Mouse (Mus musculus) adipocyte (in vitro differentiated cells): ENCODE results near the gene Lpp.

Experiments used
- DNase-seq: peaks from one replicate; pipeline ENCODE4 v3.0.0-alpha.2; 2016; ENCODE audit warnings: low spot score

Lpp gene

DNA sequence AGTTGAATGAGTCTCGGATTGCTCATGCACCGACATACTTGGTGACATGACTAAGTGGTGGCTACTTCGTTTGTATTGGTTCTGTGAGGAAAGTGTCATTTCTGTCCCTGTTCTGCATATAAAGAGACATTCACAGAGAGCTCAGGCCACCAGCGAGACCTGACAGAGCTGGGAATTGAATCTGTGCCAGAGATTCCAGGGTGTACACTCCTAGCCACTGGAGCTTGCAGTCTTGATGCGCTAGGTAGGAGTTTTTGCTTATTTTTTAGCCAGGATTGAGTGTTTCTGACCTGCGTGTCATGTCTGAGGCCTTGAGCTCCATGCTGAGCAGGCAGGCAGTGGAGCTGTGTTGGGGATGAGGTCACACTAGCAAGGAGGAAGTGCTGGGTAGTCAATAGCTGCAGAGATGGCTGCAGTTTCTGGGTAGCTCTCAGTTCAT lies 41.8 kb downstream of the Lpp start:
- DNase-seq: peak; percentile 52

DNA sequence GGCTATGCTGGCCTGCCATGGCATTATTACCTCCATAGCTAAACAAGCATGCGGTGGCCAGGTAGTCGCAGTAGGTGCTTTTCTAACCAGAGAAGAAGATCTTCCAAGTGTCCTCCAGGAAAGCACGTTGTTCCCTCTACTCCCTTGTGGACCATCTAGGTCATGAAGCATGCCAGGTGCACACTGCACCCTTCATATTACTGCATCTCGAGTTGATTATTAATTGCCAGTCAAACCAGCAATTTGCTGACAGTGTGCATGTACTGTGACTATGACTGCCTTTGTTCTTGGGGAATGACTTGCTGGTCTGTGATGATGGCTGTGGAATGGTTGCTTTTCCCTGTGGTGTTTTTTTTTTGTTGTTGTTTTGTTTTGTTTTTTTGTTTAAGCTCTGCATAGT lies 45.1 kb downstream of the Lpp start:
- no peak for DNase-seq

DNA sequence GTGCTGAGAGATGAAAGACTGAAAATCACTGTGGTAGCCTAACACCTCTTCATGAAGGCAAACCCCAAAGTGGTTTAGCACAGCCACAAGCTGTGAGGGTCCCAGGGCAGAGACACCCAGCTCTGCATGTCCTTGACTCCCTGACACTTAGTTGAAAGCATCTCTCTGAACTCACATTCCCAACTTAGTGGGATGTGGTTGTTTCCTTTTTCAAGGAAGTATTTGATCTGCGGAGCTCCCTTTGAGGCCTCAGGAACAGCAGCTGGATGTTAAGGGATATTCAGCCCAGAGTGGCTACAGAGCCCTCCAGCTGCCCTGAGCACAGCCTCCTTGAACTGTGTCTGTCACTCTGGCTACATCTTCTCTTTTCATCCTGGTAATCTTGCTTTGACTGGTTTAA lies 48.0 kb downstream of the Lpp start:
- no peak for DNase-seq

DNA sequence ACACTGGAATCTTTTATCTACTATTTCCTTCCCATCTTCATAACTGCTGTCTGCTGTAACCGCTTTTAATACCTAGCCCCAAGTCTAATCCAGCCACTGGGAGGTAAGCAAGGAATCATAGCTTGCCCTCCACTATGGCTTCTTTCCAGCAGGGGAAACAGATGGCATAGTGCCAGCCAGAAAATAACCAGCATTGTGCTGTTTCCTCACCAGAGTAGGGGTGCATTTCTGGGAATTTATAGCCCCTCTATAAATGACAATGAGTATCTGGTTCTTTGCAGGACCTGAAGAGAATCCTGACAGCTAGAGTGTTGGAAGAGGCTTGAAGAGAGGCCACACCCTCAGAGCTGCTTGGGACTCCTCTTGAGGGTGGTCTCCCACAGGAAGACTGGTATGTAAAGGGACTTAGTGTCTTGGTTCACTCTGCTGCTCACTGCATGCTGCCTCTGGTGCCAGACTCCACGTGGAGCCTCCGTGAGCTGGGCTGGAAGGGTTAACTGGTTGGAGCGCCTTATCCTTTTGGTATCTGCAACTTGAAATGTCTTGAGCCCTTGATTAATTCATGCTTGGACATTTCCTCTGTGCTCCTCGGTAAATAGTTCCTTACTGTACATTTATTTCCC lies 49.3 kb downstream of the Lpp start:
- no peak for DNase-seq

DNA sequence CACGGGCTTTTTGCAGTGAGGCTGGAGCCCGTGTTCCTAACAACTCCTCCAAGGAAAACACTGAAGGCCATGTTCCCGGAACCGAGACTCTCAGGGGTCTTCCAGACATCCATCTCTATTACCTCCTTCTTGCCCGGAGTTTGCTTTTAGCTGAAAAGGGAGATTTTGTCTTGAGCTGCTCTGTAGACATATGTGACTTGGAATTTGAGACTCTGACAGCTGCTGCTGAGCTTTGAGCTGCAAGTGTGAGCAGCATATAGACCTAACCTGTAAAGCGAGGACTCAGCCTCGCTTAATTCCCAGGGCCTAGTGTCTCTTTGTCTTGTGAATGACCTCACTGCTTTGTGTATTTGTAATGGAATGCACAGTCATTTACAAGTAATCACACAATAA lies 49.8 kb downstream of the Lpp start:
- no peak for DNase-seq

DNA sequence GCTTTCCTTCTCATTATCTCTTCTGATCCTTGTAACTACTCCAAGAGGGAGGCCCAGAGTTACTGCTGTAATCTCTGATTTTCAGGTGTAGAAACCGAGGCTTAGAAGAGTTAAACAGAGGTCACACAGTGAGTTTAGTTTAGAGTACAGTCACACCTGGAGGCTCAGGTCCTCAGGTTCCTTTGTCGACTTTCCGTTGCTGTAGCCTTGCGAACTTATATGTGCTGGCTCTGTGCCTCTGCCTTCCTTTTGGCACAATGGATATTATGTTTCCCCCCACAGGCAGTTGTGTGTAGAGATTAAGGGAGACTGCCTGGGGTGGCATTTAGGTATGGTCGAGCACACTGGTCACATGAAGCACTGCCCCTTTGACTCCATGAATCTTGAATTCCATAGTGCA lies 50.2 kb downstream of the Lpp start:
- no peak for DNase-seq

DNA sequence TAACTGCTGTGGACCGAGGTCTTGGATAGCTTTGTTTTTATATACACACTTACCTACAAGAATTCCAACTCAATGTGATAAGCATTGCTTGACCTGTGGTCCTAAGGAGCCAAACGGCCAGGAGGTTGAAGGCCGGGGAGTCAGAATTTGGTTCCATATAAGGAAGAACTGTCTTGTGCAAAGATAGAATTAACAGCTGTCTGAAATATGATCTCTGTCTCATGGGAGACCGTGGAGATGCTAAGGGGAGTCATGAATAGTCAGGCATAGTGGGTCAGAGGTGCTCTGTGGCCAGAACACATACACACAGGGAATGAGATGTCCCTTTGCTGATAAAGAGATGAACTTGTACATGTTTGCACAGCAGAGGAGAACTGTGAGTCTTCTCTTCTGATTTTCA lies 51.5 kb downstream of the Lpp start:
- peak; percentile 57 for DNase-seq

DNA sequence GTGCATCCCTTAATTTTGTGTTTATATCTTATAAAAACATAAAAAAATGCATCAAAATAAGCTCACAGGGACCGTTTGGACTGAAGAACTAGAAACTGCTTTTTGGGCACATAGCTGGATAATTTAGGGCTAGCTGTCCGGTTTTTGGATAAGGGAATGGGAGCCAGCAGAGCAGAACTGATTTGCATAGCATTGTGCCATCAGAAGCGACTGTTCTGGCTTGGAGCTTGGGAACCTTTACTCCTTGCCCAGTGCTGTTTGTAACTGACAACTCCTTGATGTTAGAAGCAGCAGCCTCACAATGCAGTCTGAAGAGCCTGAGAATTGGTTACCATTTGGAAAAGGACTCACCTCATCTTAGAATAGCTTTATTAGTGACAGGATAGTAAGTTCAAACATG lies 52.2 kb downstream of the Lpp start:
- DNase-seq: peak; percentile 61

DNA sequence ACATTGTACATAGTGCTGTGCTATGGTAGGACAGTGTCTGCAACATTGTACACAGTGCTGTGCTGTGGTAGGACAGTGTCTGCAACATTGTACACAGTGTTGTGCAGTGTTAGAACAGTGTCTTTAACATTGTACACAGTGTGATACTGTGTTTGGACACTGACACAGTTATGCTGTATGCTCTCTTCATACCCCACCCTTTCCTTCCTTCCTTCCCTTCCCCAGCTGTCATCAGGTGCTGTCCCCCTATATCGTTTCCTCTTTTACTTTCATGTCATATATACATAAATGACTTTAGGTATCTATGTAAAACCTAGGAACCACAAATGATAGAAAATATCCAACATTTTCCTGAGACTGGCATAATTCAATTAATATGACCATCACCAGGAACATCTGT lies 53.1 kb downstream of the Lpp start:
- DNase-seq: no peak

DNA sequence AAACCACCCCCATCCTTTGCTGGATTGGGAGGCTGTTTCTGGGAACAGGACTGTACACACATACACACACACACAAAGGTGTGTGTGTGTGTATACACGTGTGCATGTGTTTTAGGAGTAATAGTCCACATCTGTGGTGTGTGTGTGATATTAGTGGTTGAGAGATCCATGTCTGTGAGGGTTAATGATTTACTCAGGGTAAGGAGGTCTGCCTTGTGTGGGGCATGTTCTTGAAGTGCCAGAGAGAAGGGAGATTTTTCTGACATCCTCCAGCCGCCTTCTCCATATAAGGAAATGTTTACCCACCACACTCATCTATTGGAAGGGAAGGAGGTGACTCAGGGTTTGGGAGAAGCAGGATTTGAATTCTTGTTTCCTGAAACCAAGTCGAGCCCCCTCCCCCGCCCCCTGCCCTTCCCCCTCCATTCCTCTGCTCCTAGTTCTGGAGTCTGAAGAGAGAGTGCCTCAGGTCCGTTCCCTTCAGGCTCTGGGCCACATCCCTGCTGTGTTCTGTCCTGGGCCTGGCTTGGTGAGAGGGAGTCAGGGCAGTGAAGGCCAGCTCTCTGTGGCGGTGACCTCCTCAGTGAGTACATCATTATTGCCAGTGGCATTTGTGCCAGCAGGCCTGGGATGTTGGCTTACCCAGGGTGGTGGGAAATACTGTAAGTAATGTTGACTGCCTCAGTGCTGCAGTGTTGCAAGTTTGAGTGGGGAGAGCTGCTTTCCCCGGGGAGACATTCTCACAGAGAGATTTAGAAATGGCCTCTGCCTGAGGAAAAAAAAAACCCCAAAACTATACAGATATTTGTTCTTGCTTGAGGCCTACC lies 54.6 kb downstream of the Lpp start:
- peak; percentile 67 for DNase-seq

DNA sequence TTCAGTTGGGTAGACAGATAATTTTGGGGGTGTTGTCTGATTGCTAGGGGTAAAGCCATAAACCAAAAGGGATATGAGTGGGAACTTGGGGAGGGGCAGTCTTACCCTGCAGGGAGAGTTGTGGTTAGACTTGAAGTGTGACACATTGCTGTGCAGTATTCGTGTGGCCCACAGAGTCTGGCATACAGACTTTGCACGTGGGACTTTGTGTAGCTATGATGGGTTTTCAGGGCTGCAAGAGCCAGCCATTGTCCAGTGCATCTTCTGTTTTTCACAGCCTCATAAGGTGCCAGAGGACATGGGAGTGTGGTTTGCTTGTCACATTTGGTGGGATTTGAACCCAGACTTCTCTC lies 55.2 kb downstream of the Lpp start:
- no peak for DNase-seq

DNA sequence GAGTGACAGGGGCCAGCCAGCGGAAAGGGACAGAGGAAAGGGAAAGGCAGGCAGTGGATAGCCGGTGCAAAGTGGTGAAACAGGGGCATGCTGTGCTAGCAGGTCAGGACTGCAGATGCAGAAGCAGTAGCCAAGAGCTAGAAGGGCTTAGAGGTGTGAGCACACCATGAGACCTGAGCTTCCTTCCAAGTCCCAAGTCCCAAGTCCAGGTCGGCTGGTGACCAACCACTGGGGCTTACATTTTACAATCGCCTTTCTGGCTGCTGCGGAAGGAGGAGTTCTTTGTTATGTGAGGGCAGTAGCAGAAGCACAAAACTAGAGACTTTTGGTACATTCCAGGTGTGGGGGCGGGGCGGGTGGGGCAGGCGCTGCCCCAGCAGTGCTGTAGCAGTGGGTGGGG lies 56.5 kb downstream of the Lpp start:
- no peak for DNase-seq

DNA sequence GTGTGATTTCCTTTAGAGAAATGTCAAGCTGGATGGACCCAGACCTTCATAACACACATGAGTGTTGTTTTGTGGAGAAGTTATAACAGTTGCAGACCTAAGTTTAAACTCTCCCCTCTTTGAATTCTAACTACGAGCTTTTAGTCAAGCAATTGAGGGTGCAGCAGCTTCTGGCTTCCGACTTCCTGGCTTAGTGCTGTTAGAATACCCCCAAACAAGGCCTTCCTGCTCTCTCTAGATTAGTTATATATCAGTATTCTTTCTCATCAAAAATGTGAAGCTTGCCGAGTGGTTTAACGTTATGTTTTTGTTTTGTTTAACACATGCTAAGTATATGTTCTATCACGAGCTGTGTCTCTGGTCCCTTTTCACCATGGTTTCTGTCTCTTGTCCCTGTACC lies 56.9 kb downstream of the Lpp start:
- no peak for DNase-seq

DNA sequence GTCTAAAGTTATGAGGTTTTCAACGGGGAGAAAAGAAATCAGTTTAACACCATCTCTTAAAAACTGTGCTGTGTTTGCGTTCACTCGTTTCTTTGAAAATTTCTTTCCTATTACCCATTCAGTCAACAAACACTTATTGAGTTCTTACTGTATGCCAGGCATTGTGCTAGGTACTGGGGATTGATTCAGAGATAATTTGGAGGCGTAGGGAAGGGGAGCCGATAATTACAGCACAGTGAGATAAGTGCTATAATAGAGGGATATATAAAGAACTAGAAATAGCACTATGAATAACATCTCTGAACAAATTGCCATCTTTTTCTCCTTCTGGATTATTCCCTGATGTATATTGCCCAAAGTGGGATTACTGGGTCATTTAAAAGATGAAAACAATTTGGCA lies 57.8 kb downstream of the Lpp start:
- no peak for DNase-seq

DNA sequence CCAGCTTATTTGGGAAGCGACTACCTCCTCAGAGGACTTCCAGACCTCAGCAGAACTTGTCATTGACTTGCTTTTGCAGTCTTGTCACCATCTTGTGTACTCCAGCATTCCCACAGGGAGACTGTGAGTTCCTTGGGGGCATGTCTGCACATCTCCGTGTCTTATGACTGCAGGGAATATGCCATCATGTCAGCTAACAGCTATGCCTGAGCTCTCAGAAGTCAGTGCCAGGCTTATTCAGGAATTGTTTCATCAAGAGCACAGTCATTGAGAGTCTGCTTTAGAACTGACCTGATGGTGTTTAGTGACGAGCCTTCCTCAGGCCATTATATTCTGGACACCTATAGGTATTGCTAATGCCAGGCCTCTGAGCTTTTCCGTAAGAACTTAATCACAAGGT lies 60.2 kb downstream of the Lpp start:
- DNase-seq: no peak

DNA sequence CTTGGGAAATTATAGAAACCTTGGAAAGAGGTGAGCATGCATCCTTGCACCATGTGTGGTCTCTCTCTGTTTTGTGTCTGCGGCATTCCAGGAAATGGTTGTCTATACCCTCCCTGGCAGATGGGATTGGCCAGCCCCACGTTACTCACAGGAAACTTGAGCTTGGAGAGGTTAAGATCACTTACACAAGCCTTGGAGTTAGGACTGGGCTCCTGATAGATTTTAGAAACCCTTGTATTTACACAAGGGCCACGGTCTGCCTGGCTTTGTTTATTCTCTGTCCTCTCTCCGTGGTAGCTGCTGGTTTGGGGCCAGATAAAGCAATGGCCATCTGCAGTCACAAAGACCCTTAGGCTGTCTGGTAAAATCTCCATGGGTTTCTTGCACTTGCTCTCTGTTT lies 61.2 kb downstream of the Lpp start:
- peak; percentile 17 for DNase-seq

DNA sequence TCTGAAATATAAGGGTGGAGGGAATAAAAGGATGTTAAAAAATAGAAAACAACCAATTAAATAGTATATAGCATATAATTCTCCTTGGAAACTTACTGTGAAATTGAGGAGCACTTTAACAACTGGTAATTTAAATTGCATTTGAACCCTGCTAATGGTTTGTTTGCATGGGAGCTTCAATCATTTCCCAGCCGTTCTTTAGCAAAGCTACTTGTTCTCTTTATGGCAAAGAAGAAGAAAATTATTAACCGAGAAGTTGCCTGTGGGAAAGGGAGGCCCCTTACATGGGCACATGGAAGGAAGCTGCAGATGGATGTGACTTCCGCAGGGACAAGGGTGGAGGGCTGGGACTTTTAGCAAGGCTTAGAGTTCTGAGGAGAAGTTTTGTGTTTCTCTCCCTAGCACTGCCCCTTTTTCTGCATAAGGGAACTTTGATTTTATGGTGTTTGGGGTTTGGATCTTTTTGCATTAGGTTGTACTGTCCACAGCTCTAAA lies 62.1 kb downstream of the Lpp start:
- no peak for DNase-seq

DNA sequence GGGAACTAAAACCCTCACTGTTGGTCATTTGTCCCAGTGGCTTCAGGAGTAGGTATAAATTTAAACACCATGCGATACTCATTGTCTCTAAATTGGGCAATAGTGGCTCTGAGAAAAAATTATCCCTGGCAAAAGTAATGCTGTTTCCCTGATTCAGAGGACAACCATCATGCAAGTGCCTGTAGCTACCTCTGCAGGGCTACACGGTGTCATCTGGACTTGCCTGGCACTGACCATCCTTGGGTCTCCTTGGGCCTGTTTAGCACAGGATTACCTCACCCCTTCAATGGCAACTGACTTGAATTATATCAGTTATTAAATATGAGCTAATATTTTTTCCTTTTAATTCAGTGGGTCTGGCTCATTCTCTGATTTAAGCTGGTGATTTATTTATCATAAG lies 70.5 kb downstream of the Lpp start:
- DNase-seq: peak; percentile 24

DNA sequence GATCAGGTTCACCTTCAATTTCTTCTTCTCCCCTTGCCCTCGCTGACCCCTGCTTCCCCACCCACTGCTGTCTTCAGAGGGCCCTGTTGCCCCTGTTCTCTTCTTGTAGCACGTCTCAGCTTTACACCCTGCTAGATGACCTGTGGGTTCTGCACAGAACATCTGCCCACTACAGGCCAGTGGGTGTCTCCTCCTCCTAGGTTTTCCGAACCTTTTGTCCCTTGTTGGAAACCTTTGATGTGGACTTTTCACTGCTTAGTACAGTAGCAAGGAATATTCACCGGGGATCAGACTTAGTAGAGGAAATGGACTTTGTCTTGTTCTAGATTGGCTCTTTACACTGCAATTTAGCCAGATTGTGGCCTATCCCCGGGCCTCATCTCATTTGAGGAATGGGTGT lies 71.1 kb downstream of the Lpp start:
- DNase-seq: no peak

DNA sequence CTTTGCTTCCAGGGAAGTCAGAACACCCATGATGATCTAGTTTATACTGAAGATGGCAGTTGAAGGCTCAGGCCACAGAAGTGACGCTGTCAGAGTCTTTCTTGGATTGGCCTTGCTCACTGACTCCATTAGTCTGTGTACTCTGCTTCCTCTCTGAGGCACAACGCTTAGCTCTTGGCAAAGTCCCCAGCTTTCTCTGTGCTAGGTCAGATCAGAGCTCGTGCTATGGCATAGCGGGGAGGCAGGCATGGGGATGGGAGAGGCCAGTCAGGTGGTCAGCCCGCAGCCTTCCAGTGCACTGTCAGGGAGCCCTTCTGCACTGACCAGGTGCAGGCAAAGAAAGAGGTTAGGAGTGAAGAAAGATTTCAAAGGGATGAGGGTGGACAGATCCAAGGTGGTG lies 72.3 kb downstream of the Lpp start:
- peak; percentile 32 for DNase-seq

DNA sequence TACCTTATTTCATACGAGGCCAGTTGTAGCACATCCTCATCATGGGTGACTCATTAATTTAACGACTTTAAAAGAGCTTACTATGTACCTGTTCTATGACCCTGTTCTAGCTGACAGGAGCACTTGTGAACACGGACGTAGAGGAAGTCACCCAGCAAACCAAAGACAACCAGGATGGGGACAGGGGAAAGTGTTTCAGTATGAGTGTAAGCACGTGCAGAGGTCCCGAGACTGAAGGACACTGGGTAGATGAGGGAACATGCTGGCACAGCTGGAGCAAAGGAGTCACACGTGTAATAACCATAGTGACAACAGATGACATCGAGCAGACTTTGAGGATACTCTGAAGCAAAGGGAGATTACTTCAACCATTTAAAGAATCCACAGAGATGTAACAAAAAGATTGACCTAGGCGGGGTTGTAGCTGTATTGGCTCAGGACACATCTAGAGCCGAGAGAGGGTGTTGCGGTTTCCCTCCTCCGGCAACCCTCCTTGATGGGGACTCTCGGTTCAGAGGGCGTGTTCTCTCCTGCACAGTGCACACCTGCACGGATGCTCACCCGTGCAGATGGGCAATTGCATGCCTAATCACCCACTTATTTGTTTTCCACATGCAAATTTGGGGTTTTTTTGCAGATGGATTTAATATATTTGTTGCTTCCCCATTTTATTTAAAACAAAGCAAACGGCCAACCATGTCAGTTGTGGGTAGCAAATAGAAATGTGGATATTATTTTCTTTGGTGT lies 74.4 kb downstream of the Lpp start:
- DNase-seq: no peak

DNA sequence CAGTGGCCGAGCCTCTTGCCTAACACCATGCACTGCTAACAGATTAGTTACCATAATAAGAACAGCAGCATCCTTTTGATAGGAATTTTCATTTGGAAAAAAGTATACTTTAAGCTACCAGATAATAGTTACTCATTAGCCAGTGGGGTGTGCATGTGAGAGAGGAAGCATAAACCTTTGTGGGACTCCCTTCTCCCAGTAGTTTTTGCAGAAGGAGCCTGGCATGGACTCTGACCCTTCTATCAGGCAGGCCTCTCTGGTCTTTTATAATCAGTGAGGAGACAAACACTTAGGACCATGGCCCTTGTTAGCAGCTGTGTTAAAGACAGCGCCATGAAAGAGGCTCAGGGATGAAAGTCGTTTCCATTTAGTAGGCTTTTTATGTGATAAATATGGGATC lies 76.0 kb downstream of the Lpp start:
- peak; percentile 22 for DNase-seq

DNA sequence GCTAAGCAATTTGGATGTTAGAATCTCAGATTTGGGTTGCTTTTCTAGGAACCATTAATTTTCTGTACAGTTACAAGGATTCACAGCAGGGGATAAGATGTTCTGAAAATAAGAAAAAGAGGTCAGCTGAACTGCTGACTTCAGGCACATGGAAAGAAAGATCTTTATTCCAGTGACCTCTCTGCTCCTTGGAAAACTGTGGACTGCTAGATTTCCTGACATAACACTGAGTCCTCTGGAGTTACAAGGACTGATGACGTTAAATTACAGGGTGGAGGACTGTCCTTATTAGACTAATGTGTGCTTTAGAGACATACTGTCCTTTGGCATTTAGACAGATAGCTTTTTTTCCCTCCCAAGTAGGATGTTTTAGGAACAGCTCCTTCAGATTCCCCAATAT lies 77.3 kb downstream of the Lpp start:
- DNase-seq: peak; percentile 55
